Mouse (Mus musculus) thymus, adult 2 months (tissue): Measurements from ENCODE around the gene Dlst. TPM values are rescaled to one million over a fixed set of nuclear protein-coding genes. Genes with fewer than 3 reads are reported as not detected.

Source experiments
- DNase-seq: peaks from one replicate; pipeline ENCODE4 v3.0.0; 2021
- H3K27ac ChIP-seq: fragments of 200-500 bp; 2 replicates; pipeline ENCODE4 v1.5.1; 2012; ENCODE audit warnings: low read length, control low read depth; ENCODE audit not compliant: control insufficient read depth, insufficient read depth
- H3K27me3 ChIP-seq: fragments of 200-500 bp; 2 replicates; pipeline ENCODE4 v1.6.1; 2012; ENCODE audit warnings: mild to moderate bottlenecking, low read length, moderate library complexity, mixed read lengths; ENCODE audit not compliant: control insufficient read depth, insufficient read depth
- H3K36me3 ChIP-seq: fragments of 200-500 bp; 2 replicates; pipeline ENCODE4 v1.6.1; 2012; ENCODE audit warnings: mild to moderate bottlenecking, low read length, moderate library complexity; ENCODE audit not compliant: control insufficient read depth, insufficient read depth
- H3K4me1 ChIP-seq: fragments of 200-500 bp; replicated peaks from 2 replicates; pipeline ENCODE4 v1.6.1; 2012; ENCODE audit warnings: low read length; ENCODE audit not compliant: control insufficient read depth, insufficient read depth
- H3K4me3 ChIP-seq: fragments of 200-500 bp; 2 replicates; pipeline ENCODE4 v1.5.1; 2012; ENCODE audit warnings: mild to moderate bottlenecking, low read length, control low read depth, moderate library complexity; ENCODE audit not compliant: control insufficient read depth, insufficient read depth
- CTCF ChIP-seq: fragments of 200-500 bp; IDR thresholded peaks from 2 replicates; pipeline ENCODE4 v1.5.1; 2012; ENCODE audit warnings: mild to moderate bottlenecking, control low read depth, low read length, moderate library complexity, borderline replicate concordance; ENCODE audit not compliant: control insufficient read depth, poor library complexity, insufficient read depth; ENCODE audit errors: extremely low read depth
- POLR2A ChIP-seq: fragments of 200-500 bp; IDR thresholded peaks from 2 replicates; pipeline ENCODE4 v1.6.1; 2012; ENCODE audit warnings: mild to moderate bottlenecking, low read length, control low read depth, moderate library complexity; ENCODE audit not compliant: control insufficient read depth, poor library complexity, insufficient read depth; ENCODE audit errors: extremely low read depth
- WGBS: fragments of 180-500 bp; shearing (Covaris S2); methylation state at CpG from one replicate; pipeline ENCODE4 v1.1.7; 2018; 5-methylcytosine and 5-hydroxymethylcytosine counted together
- polyA plus RNA-seq: library from polyadenylated mRNA; depleted of rRNA; stranded (reverse); fragments of >200 nt; gene quantifications from 2 replicates; pipeline ENCODE4 v1.2.3, GENCODE M21; 2012; rRNA removed

Dlst gene
- polyA plus RNA-seq, 1 experiment: 135 TPM

DNA sequence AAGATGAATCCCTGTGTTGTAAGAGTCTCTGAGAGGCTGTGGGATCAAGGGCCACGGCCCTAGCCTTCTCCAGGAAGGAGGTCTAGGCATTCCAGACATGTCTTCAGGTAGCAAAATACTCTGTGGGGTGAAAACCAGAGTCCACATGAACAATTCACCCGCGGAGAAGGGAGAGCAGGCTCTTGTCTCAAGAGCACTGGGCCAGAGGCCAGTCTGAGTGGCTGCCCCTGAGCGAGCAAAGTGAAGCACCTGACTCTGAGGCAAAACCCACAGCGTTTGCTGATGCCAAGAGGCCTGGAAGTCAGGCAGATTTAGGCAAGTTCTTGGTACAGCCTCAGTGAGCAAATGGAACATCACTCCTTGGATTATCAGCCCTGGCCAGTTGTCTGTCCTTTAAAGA, 73.5 kb downstream of the Dlst start:
- H3K4me1 ChIP-seq: peaks cover 23% of the 10 kb centered on the region
- H3K36me3 ChIP-seq: no peaks in the 10 kb centered on the region
- WGBS: 81% methylated on average over 5 of the region's 5 CpGs
- no peak for TF ChIP-seq CTCF
- no peak for TF ChIP-seq POLR2A
- no peak for DNase-seq
- H3K27me3 ChIP-seq: no peaks in the 10 kb centered on the region
- no peak overlapping the region for H3K27ac ChIP-seq
- no peak overlapping the region for H3K4me3 ChIP-seq

Other genes starting within 250 kb of the Dlst start
- gene Ltbp2, start 234.3 kb upstream of the Dlst start, polyA plus RNA-seq: 14.3 and 15.1 TPM in 2 replicates
- 44.1 and 66.2 TPM in 2 replicates for gene Fcf1, start 139.9 kb upstream of the Dlst start, polyA plus RNA-seq
- 41.1 and 42.1 TPM in 2 replicates for gene Arel1, start 139.9 kb upstream of the Dlst start, polyA plus RNA-seq
- gene Ylpm1, start 114.5 kb upstream of the Dlst start, polyA plus RNA-seq: 32.1 and 40.6 TPM in 2 replicates
- gene Prox2, start 74 bp upstream of the Dlst start, polyA plus RNA-seq: 2.6 and 4.4 TPM in 2 replicates
- 3.7 and 11.4 TPM in 2 replicates for gene Rps6kl1, start 40.4 kb downstream of the Dlst start, polyA plus RNA-seq
- 1.3 and 2.1 TPM in 2 replicates for gene Pgf, start 67.0 kb downstream of the Dlst start, polyA plus RNA-seq
- gene Eif2b2, start 108.6 kb downstream of the Dlst start, polyA plus RNA-seq: 191 and 250 TPM in 2 replicates
- gene Mlh3, start 159.8 kb downstream of the Dlst start, polyA plus RNA-seq: 4.7 and 5.5 TPM in 2 replicates
- gene Acyp1, start 177.6 kb downstream of the Dlst start, polyA plus RNA-seq: 14.2 and 15.3 TPM in 2 replicates
- 0.05 and 0.15 TPM in 2 replicates for gene Zc2hc1c, start 177.8 kb downstream of the Dlst start, polyA plus RNA-seq
- gene Nek9, start 228.5 kb downstream of the Dlst start, polyA plus RNA-seq: 32.1 and 34.7 TPM in 2 replicates